Mouse (Mus musculus) heart, adult 2 months (tissue): Measurements from ENCODE around the gene Duoxa2.

Source experiments
- CTCF ChIP-seq: fragments of 200-600 bp; IDR thresholded peaks from 2 replicates; pipeline ENCODE4 v1.8.1; 2022; ENCODE audit warnings: antibody characterized with exemption, mild to moderate bottlenecking, moderate library complexity
- POLR2A ChIP-seq: fragments of 200-500 bp; IDR thresholded peaks from 2 replicates; pipeline ENCODE4 v1.6.1; 2011; ENCODE audit warnings: mild to moderate bottlenecking, low read depth, low read length, control low read depth; ENCODE audit not compliant: insufficient read depth

- TF ChIP-seq POLR2A, result no peak
- TF ChIP-seq CTCF, result no peak
Observed at GRCm38 (mm10) chr2:122305097-122305892, 6.6 kb downstream of the Duoxa2 start.
